Mouse (Mus musculus): ENCODE data around the gene Prss48. TPM values are rescaled to one million over a fixed set of nuclear protein-coding genes. Genes with fewer than 3 reads are reported as not detected.

Gene Prss48
- polyA plus RNA-seq, 1 experiment from 2014 or later: not detected

- H3K4me2 ChIP-seq (replicated peaks; ENCODE audit: low read depth, low read length): no peak overlapping the region
- H3K4me1 ChIP-seq (ENCODE audit: control insufficient read depth, insufficient read depth, low read length): no peaks in the 10 kb centered on the region
- no peaks in the 10 kb centered on the region for H3K36me3 ChIP-seq (ENCODE audit: control insufficient read depth, insufficient read depth, low read length)
- no peaks in the 10 kb centered on the region for H3K27me3 ChIP-seq (ENCODE audit: control insufficient read depth, insufficient read depth, low read length)
- 81% methylated on average over 15 of the region's 15 CpGs for WGBS
- H3K9ac ChIP-seq (ENCODE audit: low read depth, low read length): no peak overlapping the region
- no peak for ATAC-seq (ENCODE audit: low FRiP score, low TSS enrichment)
- no peak overlapping the region for H3K4me3 ChIP-seq (ENCODE audit: low read length)
- no peak overlapping the region for H3K27ac ChIP-seq (ENCODE audit: low read depth, low read length)
- H3K9me3 ChIP-seq (ENCODE audit: control insufficient read depth, low read length): no peaks in the 10 kb centered on the region
Measured at GRCm38 (mm10) chr3:86028658-86029375, 26.5 kb upstream of the Prss48 start.

- H3K9me3 ChIP-seq (ENCODE audit: control insufficient read depth, low read length): no peaks in the 10 kb centered on the region
- H3K4me3 ChIP-seq (ENCODE audit: low read length): no peak overlapping the region
- no peaks in the 10 kb centered on the region for H3K36me3 ChIP-seq (ENCODE audit: control insufficient read depth, insufficient read depth, low read length)
- no peak for ATAC-seq (ENCODE audit: low FRiP score, low TSS enrichment)
- no peak overlapping the region for H3K4me2 ChIP-seq (replicated peaks; ENCODE audit: low read depth, low read length)
- 93% methylated on average over 20 of the region's 20 CpGs for WGBS
- no peaks in the 10 kb centered on the region for H3K4me1 ChIP-seq (ENCODE audit: control insufficient read depth, insufficient read depth, low read length)
- no peak overlapping the region for H3K27ac ChIP-seq (ENCODE audit: low read depth, low read length)
- H3K9ac ChIP-seq (ENCODE audit: low read depth, low read length): no peak overlapping the region
- H3K27me3 ChIP-seq (ENCODE audit: control insufficient read depth, insufficient read depth, low read length): no peaks in the 10 kb centered on the region
Measured at GRCm38 (mm10) chr3:86025341-86026137, 23.2 kb upstream of the Prss48 start.

- Histone ChIP-seq H3K4me1 (ENCODE audit: control insufficient read depth, insufficient read depth, low read length) (no peaks in the 10 kb centered on the region), H3K36me3 (ENCODE audit: control insufficient read depth, insufficient read depth, low read length) (no peaks in the 10 kb centered on the region; the same call in 1 of the 2 replicates), H3K4me3 (ENCODE audit: low read length) (no peak overlapping the region), H3K9ac (ENCODE audit: low read depth, low read length) (no peak overlapping the region), H3K9me3 (ENCODE audit: control insufficient read depth, low read length) (no peaks in the 10 kb centered on the region), H3K27ac (ENCODE audit: low read depth, low read length) (no peak overlapping the region), H3K4me2 (replicated peaks; ENCODE audit: low read depth, low read length) (no peak overlapping the region), H3K27me3 (ENCODE audit: control insufficient read depth, insufficient read depth, low read length) (no peaks in the 10 kb centered on the region)
- ATAC-seq (ENCODE audit: low FRiP score, low TSS enrichment): no peak
- WGBS: 90% methylated on average over 12 of the region's 12 CpGs
Measured at GRCm38 (mm10) chr3:86024065-86024795, 21.9 kb upstream of the Prss48 start.

- Histone ChIP-seq H3K27ac (ENCODE audit: low read depth, low read length) (no peak overlapping the region), H3K9me3 (ENCODE audit: control insufficient read depth, low read length) (no peaks in the 10 kb centered on the region), H3K9ac (ENCODE audit: low read depth, low read length) (no peak overlapping the region), H3K4me1 (ENCODE audit: control insufficient read depth, insufficient read depth, low read length) (no peaks in the 10 kb centered on the region), H3K27me3 (ENCODE audit: control insufficient read depth, insufficient read depth, low read length) (no peaks in the 10 kb centered on the region), H3K4me3 (ENCODE audit: low read length) (no peak overlapping the region), H3K36me3 (ENCODE audit: control insufficient read depth, insufficient read depth, low read length) (no peaks in the 10 kb centered on the region; the same call in 1 of the 2 replicates), H3K4me2 (replicated peaks; ENCODE audit: low read depth, low read length) (no peak overlapping the region)
- no peak for ATAC-seq (ENCODE audit: low FRiP score, low TSS enrichment)
- WGBS: 88% methylated on average over 4 of the region's 4 CpGs
Measured at GRCm38 (mm10) chr3:86021651-86022050, 19.4 kb upstream of the Prss48 start.

- ATAC-seq (ENCODE audit: low FRiP score, low TSS enrichment): no peak
- WGBS: 83% methylated on average over 16 of the region's 16 CpGs
- Histone ChIP-seq H3K9ac (ENCODE audit: low read depth, low read length) (no peak overlapping the region), H3K4me1 (ENCODE audit: control insufficient read depth, insufficient read depth, low read length) (no peaks in the 10 kb centered on the region), H3K4me3 (ENCODE audit: low read length) (no peak overlapping the region), H3K9me3 (ENCODE audit: control insufficient read depth, low read length) (no peaks in the 10 kb centered on the region), H3K27ac (ENCODE audit: low read depth, low read length) (no peak overlapping the region), H3K27me3 (ENCODE audit: control insufficient read depth, insufficient read depth, low read length) (no peaks in the 10 kb centered on the region), H3K4me2 (replicated peaks; ENCODE audit: low read depth, low read length) (no peak overlapping the region), H3K36me3 (ENCODE audit: control insufficient read depth, insufficient read depth, low read length) (no peaks in the 10 kb centered on the region; the same call in 1 of the 2 replicates)
Measured at GRCm38 (mm10) chr3:86020921-86021650, 18.8 kb upstream of the Prss48 start.

GRCm38 (mm10) chr3:86017484-86017883 lies 15.2 kb upstream of the Prss48 start:
- Histone ChIP-seq H3K36me3 (ENCODE audit: control insufficient read depth, insufficient read depth, low read length) (no peaks in the 10 kb centered on the region; the same call in 1 of the 2 replicates), H3K9ac (ENCODE audit: low read depth, low read length) (no peak overlapping the region), H3K4me2 (replicated peaks; ENCODE audit: low read depth, low read length) (no peak overlapping the region), H3K4me3 (ENCODE audit: low read length) (no peak overlapping the region), H3K27ac (ENCODE audit: low read depth, low read length) (no peak overlapping the region), H3K9me3 (ENCODE audit: control insufficient read depth, low read length) (no peaks in the 10 kb centered on the region), H3K27me3 (ENCODE audit: control insufficient read depth, insufficient read depth, low read length) (no peaks in the 10 kb centered on the region), H3K4me1 (ENCODE audit: control insufficient read depth, insufficient read depth, low read length) (no peaks in the 10 kb centered on the region)
- no peak for ATAC-seq (ENCODE audit: low FRiP score, low TSS enrichment)
- 63% methylated on average over 8 of the region's 8 CpGs for WGBS

- no peaks in the 10 kb centered on the region for H3K9me3 ChIP-seq (ENCODE audit: control insufficient read depth, low read length)
- H3K9ac ChIP-seq (ENCODE audit: low read depth, low read length): no peak overlapping the region
- 96% methylated on average over 1 of the region's 1 CpGs for WGBS
- no peak overlapping the region for H3K27ac ChIP-seq (ENCODE audit: low read depth, low read length)
- no peaks in the 10 kb centered on the region for H3K4me1 ChIP-seq (ENCODE audit: control insufficient read depth, insufficient read depth, low read length)
- no peaks in the 10 kb centered on the region; the same call in 1 of the 2 replicates for H3K36me3 ChIP-seq (ENCODE audit: control insufficient read depth, insufficient read depth, low read length)
- no peak overlapping the region for H3K4me3 ChIP-seq (ENCODE audit: low read length)
- H3K4me2 ChIP-seq (replicated peaks; ENCODE audit: low read depth, low read length): no peak overlapping the region
- H3K27me3 ChIP-seq (ENCODE audit: control insufficient read depth, insufficient read depth, low read length): no peaks in the 10 kb centered on the region
- no peak for ATAC-seq (ENCODE audit: low FRiP score, low TSS enrichment)
Measured at GRCm38 (mm10) chr3:86016965-86017364, 14.7 kb upstream of the Prss48 start.

- Histone ChIP-seq H3K4me2 (replicated peaks; ENCODE audit: low read depth, low read length) (no peak overlapping the region), H3K4me1 (ENCODE audit: control insufficient read depth, insufficient read depth, low read length) (peaks cover 3% of the 10 kb centered on the region; the same call in 1 of the 2 replicates), H3K9me3 (ENCODE audit: control insufficient read depth, low read length) (no peaks in the 10 kb centered on the region), H3K36me3 (ENCODE audit: control insufficient read depth, insufficient read depth, low read length) (no peaks in the 10 kb centered on the region), H3K9ac (ENCODE audit: low read depth, low read length) (no peak overlapping the region), H3K4me3 (ENCODE audit: low read length) (no peak overlapping the region), H3K27ac (ENCODE audit: low read depth, low read length) (no peak overlapping the region), H3K27me3 (ENCODE audit: control insufficient read depth, insufficient read depth, low read length) (no peaks in the 10 kb centered on the region)
- ATAC-seq (ENCODE audit: low FRiP score, low TSS enrichment): no peak
- WGBS: 79% methylated on average over 10 of the region's 10 CpGs
Measured at GRCm38 (mm10) chr3:86013837-86014236, 11.5 kb upstream of the Prss48 start.
